Comparison of ENCODE assay signal across 8 mouse cellular contexts in the genomic region with DNA sequence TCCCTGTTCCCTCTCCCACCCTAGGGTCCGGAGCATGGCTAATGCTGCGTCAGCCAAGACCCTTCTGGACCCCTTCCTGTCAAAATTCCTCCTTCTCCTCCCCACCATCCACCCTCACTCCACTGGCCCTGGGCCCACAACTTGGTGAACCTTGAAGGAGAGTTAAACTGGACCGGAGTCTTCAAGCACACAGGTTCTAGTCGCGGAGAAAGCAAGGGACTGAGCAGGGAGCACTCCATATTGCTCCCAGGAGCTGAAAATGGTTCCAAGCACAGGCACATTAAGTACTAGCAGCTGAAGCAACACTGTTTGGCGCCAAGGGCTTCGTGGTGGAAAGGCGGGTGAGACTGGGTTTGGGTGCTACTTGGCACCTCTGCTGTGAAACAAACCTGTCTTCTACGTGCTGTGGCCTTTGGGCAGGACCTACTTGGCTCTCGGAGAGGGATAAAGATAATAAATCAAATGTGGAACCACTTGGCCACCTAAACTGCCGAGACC.
A peak's percentile ranks its signal among the peaks of the same experiment; 100 is the strongest.
DNase-seq lines count a peak whose midpoint lies in the region; ATAC-seq lines count a peak whose summit lies in the region.

No protein-coding gene starts in this region.

- H3K9me3 ChIP-seq in embryonic facial prominence, embryonic 12.5 days, result no peaks in the 10 kb centered on the region
- no peaks in the 10 kb centered on the region for H3K9me3 ChIP-seq in hindbrain, embryonic 16.5 days (ENCODE audit: control insufficient read depth, low read length)
- no peaks in the 10 kb centered on the region for H3K9me3 ChIP-seq in midbrain, embryonic 15.5 days

- WGBS in embryonic facial prominence, embryonic 12.5 days, result 31% methylated on average over 11 of the region's 11 CpGs
- 40% methylated on average over 11 of the region's 11 CpGs for whole genome bisulfite sequencing in hindbrain, embryonic 16.5 days
- WGBS in midbrain, embryonic 15.5 days, result 40% methylated on average over 11 of the region's 11 CpGs

- peak overlapping the region; percentile 68 for H3K4me3 ChIP-seq in embryonic facial prominence, embryonic 12.5 days
- peak overlapping the region; percentile 61 for H3K4me3 ChIP-seq in hindbrain, embryonic 16.5 days (ENCODE audit: low read length)
- peak overlapping the region; percentile 60 for H3K4me3 ChIP-seq in midbrain, embryonic 15.5 days

- H3K4me1 ChIP-seq in embryonic facial prominence, embryonic 12.5 days, result peaks cover 21% of the 10 kb centered on the region
- peaks cover 10% of the 10 kb centered on the region; the same call in 1 of the 2 replicates for H3K4me1 ChIP-seq in hindbrain, embryonic 16.5 days (ENCODE audit: control insufficient read depth, insufficient read depth, low read depth, low read length)
- peaks cover 12% of the 10 kb centered on the region for H3K4me1 ChIP-seq in midbrain, embryonic 15.5 days

- ATAC-seq in embryonic facial prominence, embryonic 12.5 days (ENCODE audit: insufficient number of reproducible peaks, insufficient read depth, low FRiP score, low TSS enrichment), result no peak
- ATAC-seq in hindbrain, embryonic 16.5 days, result no peak
- ATAC-seq in midbrain, embryonic 15.5 days (replicated peaks), result no peak

- no peaks in the 10 kb centered on the region for H3K36me3 ChIP-seq in embryonic facial prominence, embryonic 12.5 days
- H3K36me3 ChIP-seq in hindbrain, embryonic 16.5 days (ENCODE audit: control insufficient read depth, insufficient read depth, low read length), result no peaks in the 10 kb centered on the region
- H3K36me3 ChIP-seq in midbrain, embryonic 15.5 days (replicated peaks), result no peaks in the 10 kb centered on the region

- peak overlapping the region; percentile 59; the same call in 1 of the 2 replicates for H3K9ac ChIP-seq in embryonic facial prominence, embryonic 12.5 days
- no peak overlapping the region; the same call in 1 of the 2 replicates for H3K9ac ChIP-seq in hindbrain, embryonic 16.5 days (ENCODE audit: low read depth, low read length)
- no peak overlapping the region for H3K9ac ChIP-seq in midbrain, embryonic 15.5 days

- H3K27ac ChIP-seq in embryonic facial prominence, embryonic 12.5 days, result no peak overlapping the region
- no peak overlapping the region for H3K27ac ChIP-seq in hindbrain, embryonic 16.5 days (ENCODE audit: low read depth, low read length)
- H3K27ac ChIP-seq in midbrain, embryonic 15.5 days, result no peak overlapping the region

- DNase-seq in kidney, adult 9 months, result peak; percentile 29
- no peak for DNase-seq in kidney, adult 8-10 months
- DNase-seq in frontal cortex, adult 2 months (ENCODE audit: extremely low spot score in 1 of 2, low spot score in 1 of 2), result no peak
- no peak for DNase-seq in frontal cortex, postnatal 36 days (ENCODE audit: low spot score in 2 of 2)
- no peak for DNase-seq in gastrocnemius, adult 8-10 months (ENCODE audit: low spot score in 2 of 2)

- peak overlapping the region; percentile 98 for H3K4me2 ChIP-seq in embryonic facial prominence, embryonic 12.5 days (replicated peaks)
- peak overlapping the region; percentile 98 for H3K4me2 ChIP-seq in hindbrain, embryonic 16.5 days (ENCODE audit: low read length)
- peak overlapping the region; percentile 97 for H3K4me2 ChIP-seq in midbrain, embryonic 15.5 days

- H3K27me3 ChIP-seq in embryonic facial prominence, embryonic 12.5 days, result peaks cover 34% of the 10 kb centered on the region
- H3K27me3 ChIP-seq in hindbrain, embryonic 16.5 days (replicated peaks; ENCODE audit: control insufficient read depth, insufficient read depth, low read length), result peaks cover 27% of the 10 kb centered on the region
- H3K27me3 ChIP-seq in midbrain, embryonic 15.5 days (replicated peaks), result peaks cover 30% of the 10 kb centered on the region
